Mouse (Mus musculus): ENCODE measurements around the gene Ehd4. TPM values are rescaled to one million over a fixed set of nuclear protein-coding genes. Genes with fewer than 3 reads are reported as not detected.

Ehd4 gene
- total RNA-seq, 2 experiments from 2014 or later = 439 to 440 TPM

DNA sequence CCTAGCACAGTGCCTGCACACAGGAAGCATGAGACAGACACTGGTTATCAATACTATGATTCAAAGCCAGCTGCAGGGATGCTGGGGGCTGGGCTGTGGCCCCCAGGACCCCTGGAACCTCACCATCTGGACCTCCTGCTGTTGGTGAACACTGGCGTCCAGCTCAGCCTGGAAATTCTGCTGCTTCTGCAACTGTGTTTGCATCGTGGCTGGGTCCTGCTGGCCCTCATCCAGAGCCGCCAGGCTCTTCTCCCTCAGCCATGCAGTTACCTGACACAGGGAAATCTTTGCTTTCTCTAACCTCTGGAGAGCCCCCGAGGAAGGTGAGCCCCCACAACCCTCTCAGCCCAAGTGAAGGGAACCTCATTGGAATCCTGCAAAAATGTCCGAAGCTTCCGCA lies 103.0 kb downstream of the Ehd4 start:
- intact Hi-C loops (cut with DNase I) = no loop called here
- DNase-seq = no peak

DNA sequence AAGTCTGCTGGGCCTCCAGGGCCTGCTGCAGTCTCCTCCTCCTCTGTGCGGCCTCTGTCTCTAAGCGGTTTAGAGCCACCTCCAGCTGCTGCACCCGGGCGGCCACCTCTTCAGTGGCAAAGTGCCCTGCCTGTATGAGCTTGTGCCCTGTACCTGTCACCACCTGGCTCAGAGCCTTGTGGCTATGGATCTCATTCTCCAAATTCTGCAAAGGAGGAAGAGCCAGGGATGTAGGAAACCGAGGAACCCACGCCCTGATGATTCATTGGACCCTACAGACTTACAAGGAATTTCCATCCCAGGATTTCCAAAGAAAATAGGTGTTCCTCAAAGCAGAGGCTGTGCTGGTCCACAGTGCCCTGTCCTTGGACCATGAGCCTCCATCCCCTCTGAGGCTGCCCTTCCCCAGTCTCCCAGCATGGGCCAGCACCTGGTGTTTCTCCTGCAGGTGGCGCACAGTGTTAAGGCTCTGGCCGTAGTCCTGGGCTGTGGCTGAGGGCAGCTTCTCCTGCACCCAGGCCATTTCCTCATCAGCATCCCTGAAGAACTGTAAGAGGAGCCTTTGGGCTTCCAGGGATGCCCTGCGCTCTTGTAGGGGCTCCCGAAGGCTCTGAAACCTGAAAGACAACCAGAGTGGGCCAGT lies 104.7 kb downstream of the Ehd4 start:
- intact Hi-C loops (cut with DNase I) = no loop called here
- DNase-seq = peak; percentile 62 to 72

DNA sequence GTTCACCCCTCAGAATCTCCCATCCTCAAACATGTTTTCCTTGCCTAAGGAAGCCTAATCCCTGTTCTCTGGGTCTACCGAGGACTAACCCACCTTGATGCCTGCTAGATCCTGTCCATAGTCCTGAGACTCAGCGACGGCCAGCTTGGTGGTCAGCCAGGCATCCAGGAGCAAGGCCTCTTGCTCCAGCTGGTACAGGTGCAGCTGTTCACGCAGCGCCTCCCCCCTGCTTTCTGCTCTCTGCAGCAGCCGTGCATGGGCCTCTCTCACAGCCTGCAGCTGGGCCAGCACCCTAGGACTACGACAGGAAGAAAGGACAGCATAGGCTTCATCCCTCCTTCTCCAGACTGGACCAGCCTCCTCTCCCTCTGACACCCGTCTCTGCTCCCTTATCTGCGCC lies 106.2 kb downstream of the Ehd4 start:
- intact Hi-C loops (cut with DNase I) = no loop called here
- no peak for DNase-seq

DNA sequence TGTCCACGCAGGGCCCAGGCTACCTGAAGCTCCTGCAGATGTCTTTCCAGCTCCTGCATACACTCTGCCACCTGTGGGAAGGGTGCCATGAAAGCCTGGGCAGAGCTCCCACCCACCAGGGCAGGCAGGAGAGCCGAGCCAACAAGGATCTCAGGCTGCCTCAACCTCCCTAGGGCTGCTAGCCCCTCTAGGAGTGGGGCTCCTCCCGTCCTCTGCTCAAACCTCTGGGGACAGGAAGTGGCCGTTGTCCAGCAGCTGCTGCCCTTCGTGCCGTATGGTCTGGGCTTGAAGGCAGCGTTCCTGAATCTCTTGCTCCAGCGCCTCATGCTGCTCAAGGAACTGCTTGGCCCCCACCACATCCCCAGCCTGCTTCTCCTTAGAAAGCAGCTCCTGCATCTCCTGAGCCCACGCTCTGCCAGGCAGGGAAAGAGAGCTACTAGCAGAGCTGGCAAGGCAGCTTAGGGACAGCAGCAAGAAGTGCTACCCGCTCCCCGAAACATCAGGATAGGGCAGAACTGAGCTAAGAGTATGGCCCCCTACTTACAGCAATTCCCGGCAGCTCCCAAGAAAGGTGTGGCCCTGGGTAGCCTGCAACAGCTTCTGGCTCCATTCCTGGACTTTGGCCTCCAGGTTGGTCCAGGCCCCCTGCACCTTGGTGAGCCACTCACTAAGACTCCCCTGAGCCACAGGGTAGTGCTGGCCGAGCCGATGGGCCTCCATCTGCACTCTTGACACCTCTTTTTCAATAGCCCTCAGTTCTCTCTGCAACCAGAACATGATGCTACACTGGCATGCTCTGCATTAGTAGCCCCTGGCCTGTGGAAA lies 107.7 kb downstream of the Ehd4 start:
- DNase-seq = peak in 1 of 2 experiments; percentile 24
- intact Hi-C loops (cut with DNase I) = no loop called here

GRCm38 (mm10) chr2:120044676-120045075 lies 109.7 kb downstream of the Ehd4 start:
- intact Hi-C loops (cut with DNase I) = no loop called here
- DNase-seq = no peak

- intact Hi-C loops (cut with DNase I) = no loop called here
- DNase-seq = no peak
Observed at GRCm38 (mm10) chr2:120044101-120044603, 110.3 kb downstream of the Ehd4 start.

DNA sequence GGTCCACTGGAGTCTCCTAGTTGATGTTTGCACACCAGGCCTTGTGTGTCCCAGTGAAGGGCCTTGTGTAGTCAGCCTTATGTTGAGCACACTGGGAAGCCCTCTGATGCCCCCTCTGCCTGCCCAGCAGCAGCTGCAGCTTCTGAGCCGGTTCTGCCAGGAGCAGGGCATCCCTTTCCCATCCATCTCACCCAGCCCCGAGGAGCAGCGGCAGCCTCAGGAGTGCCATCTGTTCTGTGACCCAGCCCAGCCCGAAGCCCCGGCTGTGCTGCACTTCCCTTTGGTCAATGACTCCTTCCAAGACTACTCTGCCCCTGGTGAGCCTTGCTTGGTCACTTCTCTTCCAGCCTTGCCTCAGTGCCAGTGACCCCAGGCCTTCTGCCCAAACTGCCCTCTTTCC lies 113.4 kb downstream of the Ehd4 start:
- intact Hi-C loops (cut with DNase I) = no loop called here
- no peak for DNase-seq

Other genes with a start within 250 kb of the Ehd4 start
- 10 to 100 TPM; 11.0 to 12.2 TPM for gene Mapkbp1, start 181.9 kb downstream of the Ehd4 start, total RNA-seq (2021)
- gene Jmjd7, start 127.1 kb downstream of the Ehd4 start, total RNA-seq (2021) = 1 to 10 TPM; 7.5 to 8.8 TPM
- 1 to 10 TPM; 1.1 to 2.1 TPM for gene Gm28042, start 127.1 kb downstream of the Ehd4 start, total RNA-seq (2021)
- gene Pla2g4b, start 121.2 kb downstream of the Ehd4 start, total RNA-seq (2021) = 1 to 10 TPM; 1.9 to 2.5 TPM
- 1 to 10 TPM; 3.6 to 3.8 TPM for gene Pla2g4e, start 90.7 kb upstream of the Ehd4 start, total RNA-seq (2021)
- not detected for gene Pla2g4d, start 134.6 kb upstream of the Ehd4 start, total RNA-seq (2021)
- gene Pla2g4f, start 159.6 kb upstream of the Ehd4 start, total RNA-seq (2021) = not detected
- gene Vps39, start 198.5 kb upstream of the Ehd4 start, total RNA-seq (2021) = 10 to 100 TPM; 26.4 to 28.9 TPM
- 10 to 100 TPM; 23.4 to 23.5 TPM for gene Ganc, start 249.3 kb upstream of the Ehd4 start, total RNA-seq (2021)
- 10 to 100 TPM; 19.1 to 19.7 TPM for gene Tmem87a, start 249.5 kb upstream of the Ehd4 start, total RNA-seq (2021)